In genomic region chr5:136215211-136215610, GRCm38 (mm10) we compare ENCODE assay signal across 16 mouse cellular contexts. TPM values are rescaled to one million over a fixed set of nuclear protein-coding genes. Genes with fewer than 3 reads are reported as not detected.
DNase-seq lines count a peak whose midpoint lies in the region; ATAC-seq and TF ChIP-seq lines count a peak whose summit lies in the region.
"Had no signal": no experiment of that assay in that cellular context is flagged by ENCODE, and none has a peak within 500 bp of the region (broad histone marks: within the 10 kb centered on the region; RNA-seq: fewer than 3 reads in every experiment).

No protein-coding gene starts in this region.

- TF ChIP-seq EP300 in ES-Bruce4 (IDR thresholded peaks at IDR 0.05; ENCODE audit: insufficient read depth, low read depth, low read length), result no peak

- no peak overlapping the region for H3K9ac ChIP-seq in intestine, postnatal 0 days (ENCODE audit: low read depth, low read length)
- no peak overlapping the region for H3K9ac ChIP-seq in intestine, embryonic 16.5 days (ENCODE audit: low read depth, low read length)
- no peak overlapping the region for H3K9ac ChIP-seq in midbrain, embryonic 11.5 days (ENCODE audit: low read length)
- H3K9ac ChIP-seq in ES-Bruce4 (ENCODE audit: low read depth, poor library complexity, severe bottlenecking), result no peak overlapping the region
- H3K9ac ChIP-seq: heart, embryonic 13.5 days; hindbrain, embryonic 13.5 days; limb, embryonic 15.5 days; stomach, embryonic 15.5 days had no signal

- 88% methylated on average over 3 of the region's 3 CpGs for WGBS in intestine, postnatal 0 days
- 89% methylated on average over 3 of the region's 3 CpGs for WGBS in intestine, embryonic 16.5 days
- WGBS in midbrain, embryonic 11.5 days, result 92% methylated on average over 3 of the region's 3 CpGs
- 88% methylated on average over 3 of the region's 3 CpGs for WGBS in midbrain, embryonic 10.5 days

- H3K36me3 ChIP-seq in intestine, postnatal 0 days (ENCODE audit: control insufficient read depth, insufficient read depth), result no peaks in the 10 kb centered on the region
- no peaks in the 10 kb centered on the region for H3K36me3 ChIP-seq in intestine, embryonic 16.5 days (ENCODE audit: control insufficient read depth, insufficient read depth, low read length)
- H3K36me3 ChIP-seq in midbrain, embryonic 11.5 days (ENCODE audit: control insufficient read depth, insufficient read depth, low read length), result no peaks in the 10 kb centered on the region
- H3K36me3 ChIP-seq in midbrain, embryonic 10.5 days, result peaks cover 23% of the 10 kb centered on the region
- H3K36me3 ChIP-seq in ES-Bruce4 (ENCODE audit: control insufficient read depth, insufficient read depth, low read length, poor library complexity, severe bottlenecking), result no peaks in the 10 kb centered on the region
- H3K36me3 ChIP-seq: heart, embryonic 13.5 days; stomach, embryonic 15.5 days had no signal

- TF ChIP-seq CTCF in intestine, postnatal 0 days (IDR thresholded peaks at IDR 0.05; ENCODE audit: low read depth), result peak; percentile 46
- TF ChIP-seq CTCF in ES-Bruce4 (IDR thresholded peaks at IDR 0.05; ENCODE audit: low read depth, low read length), result peak; percentile 31

- H3K27ac ChIP-seq in intestine, postnatal 0 days (ENCODE audit: low read depth, low read length), result no peak overlapping the region
- no peak overlapping the region for H3K27ac ChIP-seq in intestine, embryonic 16.5 days (ENCODE audit: low read length)
- no peak overlapping the region for H3K27ac ChIP-seq in midbrain, embryonic 11.5 days (ENCODE audit: low read depth, low read length)
- H3K27ac ChIP-seq in midbrain, embryonic 10.5 days (replicated peaks), result no peak overlapping the region
- no peak overlapping the region for H3K27ac ChIP-seq in ES-Bruce4 (ENCODE audit: insufficient read depth, low read length)
- H3K27ac ChIP-seq: heart, embryonic 13.5 days; hindbrain, embryonic 13.5 days; limb, embryonic 15.5 days; macrophage; stomach, embryonic 15.5 days had no signal

- no peaks in the 10 kb centered on the region for H3K27me3 ChIP-seq in intestine, postnatal 0 days (replicated peaks; ENCODE audit: control insufficient read depth, insufficient read depth, low read length)
- H3K27me3 ChIP-seq in intestine, embryonic 16.5 days (replicated peaks; ENCODE audit: control insufficient read depth, insufficient read depth, low read length), result no peaks in the 10 kb centered on the region
- no peaks in the 10 kb centered on the region for H3K27me3 ChIP-seq in midbrain, embryonic 11.5 days (ENCODE audit: control insufficient read depth, insufficient read depth, low read length)
- H3K27me3 ChIP-seq in midbrain, embryonic 10.5 days (ENCODE audit: low read depth, poor library complexity, severe bottlenecking), result no peaks in the 10 kb centered on the region
- no peaks in the 10 kb centered on the region for H3K27me3 ChIP-seq in ES-Bruce4 (ENCODE audit: control insufficient read depth, insufficient read depth, low read length, poor library complexity, severe bottlenecking)
- H3K27me3 ChIP-seq: hindbrain, embryonic 13.5 days; limb, embryonic 15.5 days; stomach, embryonic 15.5 days had no signal

- ATAC-seq in intestine, postnatal 0 days, result no peak
- no peak for ATAC-seq in intestine, embryonic 16.5 days
- ATAC-seq in midbrain, embryonic 11.5 days (ENCODE audit: low FRiP score), result no peak
- ATAC-seq: forebrain, embryonic 14.5 days had no signal

- H3K4me2 ChIP-seq in intestine, postnatal 0 days (replicated peaks; ENCODE audit: low read depth), result no peak overlapping the region
- H3K4me2 ChIP-seq in intestine, embryonic 16.5 days (ENCODE audit: low read depth, low read length), result no peak overlapping the region
- no peak overlapping the region for H3K4me2 ChIP-seq in midbrain, embryonic 11.5 days
- H3K4me2 ChIP-seq: heart, embryonic 13.5 days; hindbrain, embryonic 13.5 days; limb, embryonic 15.5 days; stomach, embryonic 15.5 days had no signal

- peak; percentile 10 for DNase-seq in midbrain, embryonic 11.5 days (ENCODE audit: low spot score, missing footprints)
- no peak for DNase-seq in midbrain, embryonic 10.5 days (ENCODE audit: low spot score)
- peak; percentile 22 for DNase-seq in naive thymus-derived CD4-positive, alpha-beta T cell, adult 2 months (ENCODE audit: low read depth)
- no peak for DNase-seq in T-cell, adult 2 months (ENCODE audit: low spot score)
- no peak for DNase-seq in gastrocnemius, postnatal 25 days
- DNase-seq: gastrocnemius, postnatal 10 days; right cerebral cortex, postnatal 4 days had no signal

- H3K4me1 ChIP-seq in intestine, postnatal 0 days (replicated peaks; ENCODE audit: control insufficient read depth, insufficient read depth, low read length), result no peaks in the 10 kb centered on the region
- H3K4me1 ChIP-seq in intestine, embryonic 16.5 days (ENCODE audit: control insufficient read depth, insufficient read depth, low read length), result peaks cover 4% of the 10 kb centered on the region; the same call in 1 of the 2 replicates
- no peaks in the 10 kb centered on the region for H3K4me1 ChIP-seq in midbrain, embryonic 11.5 days (ENCODE audit: control insufficient read depth, insufficient read depth, low read length)
- H3K4me1 ChIP-seq in midbrain, embryonic 10.5 days, result no peaks in the 10 kb centered on the region
- H3K4me1 ChIP-seq in ES-Bruce4 (ENCODE audit: control insufficient read depth, insufficient read depth, low read length), result no peaks in the 10 kb centered on the region
- H3K4me1 ChIP-seq: heart, embryonic 13.5 days; limb, embryonic 15.5 days; stomach, embryonic 15.5 days had no signal

- no peaks in the 10 kb centered on the region for H3K9me3 ChIP-seq in intestine, postnatal 0 days (ENCODE audit: control insufficient read depth)
- no peaks in the 10 kb centered on the region; the same call in 1 of the 2 replicates for H3K9me3 ChIP-seq in intestine, embryonic 16.5 days (ENCODE audit: control insufficient read depth, low read length)
- no peaks in the 10 kb centered on the region for H3K9me3 ChIP-seq in midbrain, embryonic 11.5 days (ENCODE audit: control insufficient read depth, low read length)
- peaks cover 16% of the 10 kb centered on the region for H3K9me3 ChIP-seq in midbrain, embryonic 10.5 days (replicated peaks)
- H3K9me3 ChIP-seq in ES-Bruce4 (replicated peaks; ENCODE audit: control insufficient read depth, insufficient read depth, low read length, poor library complexity, severe bottlenecking), result no peaks in the 10 kb centered on the region
- H3K9me3 ChIP-seq: hindbrain, embryonic 13.5 days; limb, embryonic 15.5 days; stomach, embryonic 15.5 days had no signal

- no peak overlapping the region for H3K4me3 ChIP-seq in intestine, postnatal 0 days (ENCODE audit: low read depth, low read length)
- no peak overlapping the region for H3K4me3 ChIP-seq in intestine, embryonic 16.5 days (ENCODE audit: low read length)
- no peak overlapping the region for H3K4me3 ChIP-seq in midbrain, embryonic 11.5 days (ENCODE audit: low read depth, low read length)
- no peak overlapping the region for H3K4me3 ChIP-seq in midbrain, embryonic 10.5 days
- H3K4me3 ChIP-seq in ES-Bruce4 (ENCODE audit: low read depth, low read length), result no peak overlapping the region
- H3K4me3 ChIP-seq: heart, embryonic 13.5 days; hindbrain, embryonic 13.5 days; limb, embryonic 15.5 days; stomach, embryonic 15.5 days had no signal

- no peak for TF ChIP-seq POLR2A in ES-Bruce4 (IDR thresholded peaks at IDR 0.05; ENCODE audit: insufficient read depth, low read length)

RNA-seq across cellular contexts. Expression of gene Prkrip1, which starts 16.4 kb away (rescaled TPM):
- 37.7 and 40.0 TPM in 2 replicates for polyA plus RNA-seq in intestine, postnatal 0 days (2015; fragmentation: Nextera tagmentation; extraction: Ambion mirVana)
- polyA plus RNA-seq in intestine, embryonic 16.5 days (2015; fragmentation: Nextera tagmentation; extraction: Ambion mirVana), result 38.5 and 44.1 TPM in 2 replicates
- polyA plus RNA-seq in midbrain, embryonic 11.5 days (2014; fragmentation: Nextera tagmentation; extraction: Ambion mirVana), result 74.2 and 87.6 TPM in 2 replicates
- 67.7 and 72.9 TPM in 2 replicates for polyA plus RNA-seq in midbrain, embryonic 10.5 days (2016; fragmentation: Nextera tagmentation; extraction: Ambion mirVana)
- polyA plus RNA-seq in ES-Bruce4 (2011; ENCODE audit: insufficient read depth, insufficient read length, low read depth, missing spikeins), result 45.3 and 48.3 TPM in 2 replicates
- total RNA-seq in gastrocnemius, postnatal 25 days (2021), result 10 to 100 TPM; 19.5 to 21.6 TPM

RNA-seq across cellular contexts. Expression of gene Sh2b2, which starts 31.1 kb away (rescaled TPM):
- 1.0 and 1.1 TPM in 2 replicates for polyA plus RNA-seq in intestine, postnatal 0 days (2015; fragmentation: Nextera tagmentation; extraction: Ambion mirVana)
- polyA plus RNA-seq in intestine, embryonic 16.5 days (2015; fragmentation: Nextera tagmentation; extraction: Ambion mirVana), result 2.2 TPM in 2 replicates
- 8.7 and 11.8 TPM in 2 replicates for polyA plus RNA-seq in midbrain, embryonic 11.5 days (2014; fragmentation: Nextera tagmentation; extraction: Ambion mirVana)
- 13.2 and 13.7 TPM in 2 replicates for polyA plus RNA-seq in midbrain, embryonic 10.5 days (2016; fragmentation: Nextera tagmentation; extraction: Ambion mirVana)
- 2.3 and 2.7 TPM in 2 replicates for polyA plus RNA-seq in ES-Bruce4 (2011; ENCODE audit: insufficient read depth, insufficient read length, low read depth, missing spikeins)
- 1 to 10 TPM; 2.8 to 6.1 TPM for total RNA-seq in gastrocnemius, postnatal 25 days (2021)

RNA-seq across cellular contexts. Expression of gene Orai2, which starts 44.7 kb away (rescaled TPM):
- polyA plus RNA-seq in intestine, postnatal 0 days (2015; fragmentation: Nextera tagmentation; extraction: Ambion mirVana), result 4.3 and 5.1 TPM in 2 replicates
- polyA plus RNA-seq in intestine, embryonic 16.5 days (2015; fragmentation: Nextera tagmentation; extraction: Ambion mirVana), result 6.3 and 7.1 TPM in 2 replicates
- polyA plus RNA-seq in midbrain, embryonic 11.5 days (2014; fragmentation: Nextera tagmentation; extraction: Ambion mirVana), result 7.5 and 8.5 TPM in 2 replicates
- polyA plus RNA-seq in midbrain, embryonic 10.5 days (2016; fragmentation: Nextera tagmentation; extraction: Ambion mirVana), result 8.0 and 10.8 TPM in 2 replicates
- 1.5 and 1.7 TPM in 2 replicates for polyA plus RNA-seq in ES-Bruce4 (2011; ENCODE audit: insufficient read depth, insufficient read length, low read depth, missing spikeins)
- total RNA-seq in gastrocnemius, postnatal 25 days (2021), result 1 to 10 TPM; 1.5 to 1.6 TPM

Comparison
In these comparisons a context has a peak if more than half of its experiments do, and no peak if none do; other contexts are left out.
1. DNase-seq: peak in midbrain, embryonic 11.5 days (single experiment) and naive thymus-derived CD4-positive, alpha-beta T cell, adult 2 months (single experiment); none in midbrain, embryonic 10.5 days (single experiment), T-cell, adult 2 months (single experiment) and gastrocnemius, postnatal 25 days (single experiment).